Mouse (Mus musculus) cerebellum, postnatal 25 days (tissue): ENCODE measurements around the gene Nploc4.

ENCODE experiments used
- DNase-seq, 2 experiments: peaks; one replicate each; pipeline ENCODE4 v3.0.0; 2021; ENCODE audit warnings: mixed read lengths in 2 of 2

Gene Nploc4

DNA sequence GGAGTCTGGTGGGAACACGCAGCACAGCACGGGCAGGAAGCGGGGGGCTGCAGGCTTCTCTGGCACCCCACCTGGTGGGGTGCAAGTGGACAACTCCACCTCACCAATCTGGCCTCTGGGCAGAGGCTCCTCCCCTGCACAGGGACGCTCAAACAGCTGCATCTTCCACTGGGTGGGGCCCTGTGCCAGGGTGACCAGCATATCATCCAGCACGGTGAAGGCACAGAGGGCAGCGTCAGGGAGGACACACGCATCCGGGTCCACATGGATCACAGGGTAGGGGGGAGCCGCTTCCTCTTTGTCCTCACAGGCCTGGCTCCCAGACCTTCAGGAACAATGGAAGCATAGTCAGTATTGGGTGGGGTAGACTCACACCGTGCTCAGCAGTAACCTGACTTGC, 60.2 kb downstream of the Nploc4 start:
- DNase-seq, result peak in 1 of 2 experiments; percentile 19

- no peak for DNase-seq
Observed at GRCm38 (mm10) chr11:120376302-120377160, 61.0 kb downstream of the Nploc4 start.

DNA sequence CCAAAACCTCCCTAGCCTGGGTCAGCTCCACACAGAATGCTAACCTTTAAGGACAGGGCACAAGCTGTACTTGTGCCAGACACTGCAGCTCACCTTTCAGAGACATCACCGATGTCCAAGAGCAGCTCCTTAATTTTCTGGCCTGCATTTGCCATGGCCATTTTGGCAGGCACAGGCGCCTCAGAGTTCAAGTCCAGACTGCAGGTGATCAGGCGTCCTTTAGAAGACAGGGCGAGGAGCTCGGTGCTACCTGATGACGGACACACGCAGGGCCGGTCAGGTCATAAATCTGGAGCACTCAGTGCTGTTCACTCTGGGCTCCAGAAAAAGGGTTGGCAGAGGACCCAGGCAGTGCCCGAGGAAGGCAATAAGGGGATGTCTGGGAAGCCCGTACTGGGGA, 62.2 kb downstream of the Nploc4 start:
- no peak for DNase-seq

GRCm38 (mm10) chr11:120373820-120374586, 63.5 kb downstream of the Nploc4 start:
- peak in 1 of 2 experiments; percentile 41 for DNase-seq

- DNase-seq, result no peak
Observed at GRCm38 (mm10) chr11:120373025-120373424, 64.5 kb downstream of the Nploc4 start.

- DNase-seq, result peak; percentile 48 to 59
Observed at GRCm38 (mm10) chr11:120369656-120370055, 67.9 kb downstream of the Nploc4 start.

- no peak for DNase-seq
Observed at GRCm38 (mm10) chr11:120366443-120367027, 71.0 kb downstream of the Nploc4 start.

DNA sequence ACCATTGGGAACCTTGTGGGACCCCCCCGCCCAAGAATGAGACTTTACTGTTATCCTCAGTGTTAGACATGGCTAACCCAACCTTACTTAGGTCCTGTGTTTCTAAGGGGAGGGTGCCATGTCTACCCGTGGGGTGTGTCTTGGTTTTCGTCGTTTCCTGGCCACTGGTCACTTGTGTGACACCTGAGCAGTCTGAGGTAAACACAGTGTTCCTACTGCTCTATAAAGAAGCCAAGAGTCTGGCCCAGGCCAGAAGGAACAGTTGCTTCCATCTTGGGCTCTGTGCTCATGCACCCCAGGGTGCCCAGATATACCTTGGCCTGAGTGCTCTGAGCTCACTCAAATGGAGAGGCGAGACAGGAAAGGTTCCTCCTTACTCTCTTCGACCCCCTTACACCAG, 74.6 kb downstream of the Nploc4 start:
- DNase-seq, result no peak

GRCm38 (mm10) chr11:120361295-120361694, 76.2 kb downstream of the Nploc4 start, which contains the start of gene Fscn2:
Gene Fscn2 (plus strand): TSS chr11:120361534.
- no peak for DNase-seq

- no peak for DNase-seq
Observed at GRCm38 (mm10) chr11:120360755-120361154, 76.8 kb downstream of the Nploc4 start.

- DNase-seq, result peak in 1 of 2 experiments; percentile 62
Observed at GRCm38 (mm10) chr11:120360062-120360461, 77.4 kb downstream of the Nploc4 start.

- peak; percentile 67 to 76 for DNase-seq
Observed at GRCm38 (mm10) chr11:120359391-120359790, 78.1 kb downstream of the Nploc4 start.

DNA sequence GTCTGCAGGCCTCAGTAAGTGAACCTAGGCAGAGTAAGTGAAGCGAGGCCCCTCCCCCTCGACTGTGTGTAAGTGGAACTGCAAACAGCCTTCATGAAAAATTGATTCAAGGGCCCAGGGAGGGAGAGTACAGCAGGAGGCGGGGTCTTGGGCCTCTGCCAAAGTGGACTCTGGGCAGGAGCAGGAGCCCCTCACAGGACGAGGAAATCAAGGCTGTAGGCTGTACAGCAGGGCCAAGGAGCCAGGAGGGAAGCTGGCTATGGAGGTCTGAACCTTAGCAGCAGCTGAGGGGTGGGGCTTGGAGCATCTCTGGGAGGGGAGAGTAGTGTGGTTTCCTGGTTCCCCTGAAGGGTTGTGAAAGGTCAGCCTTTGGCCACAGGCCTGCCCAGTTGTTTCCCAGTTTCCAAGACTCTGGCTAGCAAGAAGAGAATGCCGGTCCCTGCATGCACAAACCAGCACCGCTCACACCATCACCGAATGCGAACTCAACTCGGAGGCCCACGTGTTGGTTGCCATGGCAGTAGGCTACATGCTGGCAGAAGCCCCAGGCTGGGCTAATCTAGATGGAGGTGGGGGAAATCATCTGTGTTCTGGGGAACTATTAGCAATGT, 79.6 kb downstream of the Nploc4 start:
- peak in 1 of 2 experiments; percentile 47 for DNase-seq

DNA sequence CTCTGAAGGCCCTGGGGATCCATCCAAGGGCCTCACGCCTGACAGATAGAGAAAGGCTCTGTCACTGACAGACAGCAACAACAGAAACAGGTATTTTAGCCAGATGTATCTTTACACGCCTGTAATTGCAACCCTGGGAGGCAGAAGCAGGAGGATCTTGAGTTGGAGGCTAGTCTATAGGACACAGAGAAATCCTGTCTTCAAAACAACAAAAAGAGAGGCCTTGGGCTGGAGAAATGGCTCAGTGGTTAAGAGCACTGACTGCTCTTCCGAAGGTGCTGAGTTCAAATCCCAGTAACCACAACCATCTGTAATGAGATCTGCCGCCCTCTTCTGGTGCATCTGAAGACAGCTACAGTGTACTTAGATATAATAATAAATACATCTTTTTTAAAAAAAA, 80.6 kb downstream of the Nploc4 start:
- DNase-seq, result no peak

GRCm38 (mm10) chr11:120356319-120356840, 81.1 kb downstream of the Nploc4 start:
- no peak for DNase-seq

- DNase-seq, result no peak
Observed at GRCm38 (mm10) chr11:120355277-120356039, 82.0 kb downstream of the Nploc4 start.

- peak in 1 of 2 experiments; percentile 7 for DNase-seq
Observed at GRCm38 (mm10) chr11:120354304-120355276, 82.9 kb downstream of the Nploc4 start.

GRCm38 (mm10) chr11:120353500-120354303, 83.8 kb downstream of the Nploc4 start:
- peak; percentile 67 to 82 for DNase-seq

GRCm38 (mm10) chr11:120352571-120353290, 84.8 kb downstream of the Nploc4 start:
- DNase-seq, result peak; percentile 11 to 30
